Mouse (Mus musculus) R1 (cell line): ENCODE measurements around the gene Myo1h.

ENCODE experiments used
- DNase-seq: peaks from one replicate; pipeline ENCODE4 v3.0.0-alpha.2; 2018; ENCODE audit warnings: low read depth, low spot score

Myo1h gene

GRCm38 (mm10) chr5:114359586-114359985 is 70.6 kb downstream of the Myo1h start:
- DNase-seq, result no peak

GRCm38 (mm10) chr5:114360968-114361367 is 72.0 kb downstream of the Myo1h start:
- no peak for DNase-seq

GRCm38 (mm10) chr5:114365043-114365752 is 76.2 kb downstream of the Myo1h start:
- no peak for DNase-seq

GRCm38 (mm10) chr5:114368121-114368520 is 79.2 kb downstream of the Myo1h start:
- DNase-seq, result no peak

GRCm38 (mm10) chr5:114368803-114369496 is 80.0 kb downstream of the Myo1h start:
- DNase-seq, result no peak

- no peak for DNase-seq
Observed at GRCm38 (mm10) chr5:114369921-114370320, 81.0 kb downstream of the Myo1h start.

GRCm38 (mm10) chr5:114370371-114370776 is 81.4 kb downstream of the Myo1h start:
- no peak for DNase-seq

- no peak for DNase-seq
Observed at GRCm38 (mm10) chr5:114371331-114371730, 82.4 kb downstream of the Myo1h start.

GRCm38 (mm10) chr5:114371731-114372473 is 82.9 kb downstream of the Myo1h start:
- DNase-seq, result no peak

GRCm38 (mm10) chr5:114372565-114372964 is 83.6 kb downstream of the Myo1h start:
- peak; percentile 92 for DNase-seq

- no peak for DNase-seq
Observed at GRCm38 (mm10) chr5:114373174-114373573, 84.2 kb downstream of the Myo1h start.

- DNase-seq, result no peak
Observed at GRCm38 (mm10) chr5:114373581-114373980, 84.6 kb downstream of the Myo1h start.

GRCm38 (mm10) chr5:114374409-114375213 is 85.6 kb downstream of the Myo1h start:
- DNase-seq, result no peak

GRCm38 (mm10) chr5:114378177-114378920 is 89.4 kb downstream of the Myo1h start:
- no peak for DNase-seq

GRCm38 (mm10) chr5:114378936-114379335 is 90.0 kb downstream of the Myo1h start:
- DNase-seq, result peak; percentile 44

GRCm38 (mm10) chr5:114379763-114380162 is 90.8 kb downstream of the Myo1h start:
- no peak for DNase-seq

- DNase-seq, result peak; percentile 95
Observed at GRCm38 (mm10) chr5:114380209-114381012, 91.4 kb downstream of the Myo1h start, which contains the start of the genes Kctd10 and Ube3b. Gene Kctd10, minus strand, starts transcription at chr5:114380508. Gene Ube3b, plus strand, starts transcription at chr5:114380607.

GRCm38 (mm10) chr5:114381013-114381351 is 92.0 kb downstream of the Myo1h start:
- no peak for DNase-seq

GRCm38 (mm10) chr5:114383184-114383904 is 94.4 kb downstream of the Myo1h start:
- peak; percentile 74 for DNase-seq
